In the genomic region with DNA sequence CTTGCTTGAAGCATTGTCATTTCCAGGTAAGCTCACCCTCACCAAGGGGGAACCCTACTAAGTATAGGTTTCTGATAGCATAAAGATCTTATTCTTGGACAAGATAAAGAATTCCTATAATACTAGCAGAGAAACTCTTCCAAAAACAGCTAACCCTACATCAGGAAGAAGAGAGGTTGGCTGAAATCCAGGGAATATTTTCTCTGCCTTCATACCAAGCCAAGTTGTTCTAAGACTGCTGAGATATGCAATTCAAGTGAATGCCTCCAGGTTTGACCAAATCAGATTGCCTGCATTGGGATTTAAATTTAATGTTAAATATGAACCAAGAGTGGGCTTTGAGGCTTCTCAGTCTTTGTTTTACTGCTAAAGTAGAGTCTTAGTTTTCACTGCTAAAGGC, we compare ENCODE assay signal across 21 mouse cellular contexts.
"Had no signal": no experiment of that assay in that cellular context is flagged by ENCODE, and none has a peak within 500 bp of the region (broad histone marks: within the 10 kb centered on the region; RNA-seq: fewer than 3 reads in every experiment).

No protein-coding gene starts in this region.

- H3K4me1 ChIP-seq: limb, embryonic 12.5 days; midbrain, embryonic 10.5 days; midbrain, embryonic 13.5 days; neural tube, embryonic 13.5 days; stomach, embryonic 15.5 days had no signal

- DNase-seq: kidney, adult 18-20 months; kidney, adult 9 months; kidney, postnatal 25 days; layer of hippocampus, postnatal 36 days; liver, embryonic 13.5 days; lung, adult 2 months; lung, postnatal 36 days; retina, postnatal 1 day; right cerebral cortex, postnatal 25 days; spleen, adult 18-20 months; thymus, postnatal 25 days had no signal

- H3K27ac ChIP-seq: left cerebral cortex, adult 2 months; limb, embryonic 12.5 days; liver, embryonic 13.5 days; midbrain, embryonic 10.5 days; midbrain, embryonic 13.5 days; neural tube, embryonic 13.5 days; stomach, embryonic 15.5 days had no signal

- H3K4me2 ChIP-seq: limb, embryonic 12.5 days; liver, embryonic 13.5 days; midbrain, embryonic 13.5 days; neural tube, embryonic 13.5 days; stomach, embryonic 15.5 days had no signal

- H3K27me3 ChIP-seq: limb, embryonic 12.5 days; liver, embryonic 13.5 days; megakaryocyte, embryonic 14.5 days; midbrain, embryonic 13.5 days; neural tube, embryonic 13.5 days; stomach, embryonic 15.5 days had no signal

- H3K9ac ChIP-seq: limb, embryonic 12.5 days; liver, embryonic 13.5 days; midbrain, embryonic 13.5 days; neural tube, embryonic 13.5 days; stomach, embryonic 15.5 days had no signal

- ATAC-seq: lung, postnatal 0 days; midbrain, embryonic 13.5 days; midbrain, embryonic 16.5 days had no signal

- H3K4me3 ChIP-seq: left cerebral cortex, adult 2 months; limb, embryonic 12.5 days; liver, embryonic 13.5 days; megakaryocyte, embryonic 14.5 days; midbrain, embryonic 10.5 days; midbrain, embryonic 13.5 days; myocyte; neural tube, embryonic 13.5 days; stomach, embryonic 15.5 days had no signal

- H3K36me3 ChIP-seq: limb, embryonic 12.5 days; liver, embryonic 13.5 days; midbrain, embryonic 10.5 days; midbrain, embryonic 13.5 days; neural tube, embryonic 13.5 days; stomach, embryonic 15.5 days had no signal

- H3K9me3 ChIP-seq: limb, embryonic 12.5 days; liver, embryonic 13.5 days; megakaryocyte, embryonic 14.5 days; midbrain, embryonic 10.5 days; midbrain, embryonic 13.5 days; neural tube, embryonic 13.5 days; stomach, embryonic 15.5 days had no signal
